Comparison of ENCODE assay signal across 7 mouse cellular contexts in genomic region chr2:101871179-101871578, GRCm38 (mm10). TPM values are rescaled to one million over a fixed set of nuclear protein-coding genes. Genes with fewer than 3 reads are reported as not detected.
DNase-seq lines count a peak whose midpoint lies in the region; ATAC-seq and TF ChIP-seq lines count a peak whose summit lies in the region.

No protein-coding gene starts in this region.

- peaks cover 2% of the 10 kb centered on the region for H3K4me1 ChIP-seq in thymus, adult 2 months (replicated peaks; ENCODE audit: control insufficient read depth, insufficient read depth, low read length)
- no peaks in the 10 kb centered on the region for H3K4me1 ChIP-seq in forebrain, embryonic 16.5 days (replicated peaks; ENCODE audit: control insufficient read depth, insufficient read depth, low read length)
- no peaks in the 10 kb centered on the region for H3K4me1 ChIP-seq in liver, embryonic 15.5 days (replicated peaks)
- H3K4me1 ChIP-seq in neural tube, embryonic 15.5 days: no peaks in the 10 kb centered on the region

- H3K4me2 ChIP-seq in forebrain, embryonic 16.5 days (ENCODE audit: low read length): peak overlapping the region; percentile 11
- peak overlapping the region; percentile 35; the same call in 1 of the 2 replicates for H3K4me2 ChIP-seq in liver, embryonic 15.5 days
- peak overlapping the region; percentile 41 for H3K4me2 ChIP-seq in neural tube, embryonic 15.5 days

- no peaks in the 10 kb centered on the region for H3K27me3 ChIP-seq in thymus, adult 2 months (ENCODE audit: control insufficient read depth, insufficient read depth, low read length)
- no peaks in the 10 kb centered on the region for H3K27me3 ChIP-seq in forebrain, embryonic 16.5 days (replicated peaks; ENCODE audit: control insufficient read depth, insufficient read depth, low read length)
- H3K27me3 ChIP-seq in liver, embryonic 15.5 days: no peaks in the 10 kb centered on the region
- H3K27me3 ChIP-seq in neural tube, embryonic 15.5 days (replicated peaks): no peaks in the 10 kb centered on the region

- TF ChIP-seq POLR2A in thymus, adult 2 months (IDR thresholded peaks at IDR 0.05; ENCODE audit: control insufficient read depth, extremely low read depth, insufficient read depth, low read length, poor library complexity): no peak

- peak; percentile 38 for DNase-seq in thymus, adult 2 months
- no peak for DNase-seq in thymus, adult 18-20 months
- DNase-seq in brain, adult 2 months (ENCODE audit: low read depth, low spot score): peak; percentile 70

- peak; percentile 61; the same call in 1 of the 2 replicates for TF ChIP-seq CTCF in thymus, adult 2 months (IDR thresholded peaks at IDR 0.05; ENCODE audit: borderline replicate concordance, control insufficient read depth, extremely low read depth, insufficient read depth, low read length, poor library complexity)

- no peaks in the 10 kb centered on the region for H3K36me3 ChIP-seq in thymus, adult 2 months (ENCODE audit: control insufficient read depth, insufficient read depth, low read length)
- H3K36me3 ChIP-seq in forebrain, embryonic 16.5 days (ENCODE audit: control insufficient read depth, insufficient read depth): no peaks in the 10 kb centered on the region
- H3K36me3 ChIP-seq in liver, embryonic 15.5 days (replicated peaks): no peaks in the 10 kb centered on the region
- H3K36me3 ChIP-seq in neural tube, embryonic 15.5 days: no peaks in the 10 kb centered on the region

- no peak overlapping the region for H3K9ac ChIP-seq in forebrain, embryonic 16.5 days (replicated peaks; ENCODE audit: low read depth, low read length)
- no peak overlapping the region for H3K9ac ChIP-seq in liver, embryonic 15.5 days
- no peak overlapping the region for H3K9ac ChIP-seq in neural tube, embryonic 15.5 days (replicated peaks)

- H3K4me3 ChIP-seq in thymus, adult 2 months (ENCODE audit: control insufficient read depth, insufficient read depth, low read length): no peak overlapping the region
- H3K4me3 ChIP-seq in forebrain, embryonic 16.5 days (replicated peaks; ENCODE audit: low read length): no peak overlapping the region
- H3K4me3 ChIP-seq in liver, embryonic 15.5 days (replicated peaks): no peak overlapping the region
- no peak overlapping the region for H3K4me3 ChIP-seq in neural tube, embryonic 15.5 days (replicated peaks)

- peak; percentile 31; the same call in 1 of the 2 replicates for ATAC-seq in forebrain, embryonic 16.5 days
- ATAC-seq in inflammation-experienced regulatory T-cells, adult 6 months: peak; percentile 83
- no peak for ATAC-seq in liver, embryonic 15.5 days (ENCODE audit: insufficient read depth)
- ATAC-seq in neural tube, embryonic 15.5 days (ENCODE audit: low FRiP score): no peak

- H3K9me3 ChIP-seq in forebrain, embryonic 16.5 days (ENCODE audit: control insufficient read depth, low read length): no peaks in the 10 kb centered on the region
- H3K9me3 ChIP-seq in liver, embryonic 15.5 days (replicated peaks): no peaks in the 10 kb centered on the region
- H3K9me3 ChIP-seq in neural tube, embryonic 15.5 days (replicated peaks): no peaks in the 10 kb centered on the region

- H3K27ac ChIP-seq in thymus, adult 2 months (ENCODE audit: control insufficient read depth, insufficient read depth, low read length): no peak overlapping the region
- no peak overlapping the region for H3K27ac ChIP-seq in forebrain, embryonic 16.5 days (ENCODE audit: low read length)
- H3K27ac ChIP-seq in liver, embryonic 15.5 days (replicated peaks): no peak overlapping the region
- no peak overlapping the region for H3K27ac ChIP-seq in neural tube, embryonic 15.5 days (replicated peaks)

- WGBS in thymus, adult 2 months: 14% methylated on average over 14 of the region's 14 CpGs
- WGBS in forebrain, embryonic 16.5 days: 29% methylated on average over 14 of the region's 14 CpGs
- 22% methylated on average over 14 of the region's 14 CpGs for WGBS in liver, embryonic 15.5 days (ENCODE audit: insufficient replicate concordance)
- 29% methylated on average over 14 of the region's 14 CpGs for WGBS in neural tube, embryonic 15.5 days

RNA-seq across cellular contexts. Expression of gene Prr5l, which starts 11.6 kb away (rescaled TPM):
- 9.2 and 10.7 TPM in 2 replicates for polyA plus RNA-seq in thymus, adult 2 months (2012; rRNA removed)
- 5.5 and 6.6 TPM in 2 replicates for polyA plus RNA-seq in forebrain, embryonic 16.5 days (2015; fragmentation: Nextera tagmentation; extraction: Ambion mirVana)
- 1 to 10 TPM; 1.0 to 2.4 (median 2.4) TPM for polyA plus RNA-seq in inflammation-experienced regulatory T-cells, adult 6 months (2017; shearing (Covaris generic))
- polyA plus RNA-seq in liver, embryonic 15.5 days (2015; fragmentation: Nextera tagmentation; extraction: Ambion mirVana): 3.9 and 4.7 TPM in 2 replicates
- 8.7 and 11.6 TPM in 2 replicates for polyA plus RNA-seq in neural tube, embryonic 15.5 days (2015; fragmentation: Nextera tagmentation; extraction: Ambion mirVana)

RNA-seq across cellular contexts. Expression of gene Commd9, which starts 14.9 kb away (rescaled TPM):
- 50.4 and 53.2 TPM in 2 replicates for polyA plus RNA-seq in thymus, adult 2 months (2012; rRNA removed)
- 97.4 and 99.3 TPM in 2 replicates for polyA plus RNA-seq in forebrain, embryonic 16.5 days (2015; fragmentation: Nextera tagmentation; extraction: Ambion mirVana)
- 10 to 100 TPM; 14.2 to 32.2 (median 21.2) TPM for polyA plus RNA-seq in inflammation-experienced regulatory T-cells, adult 6 months (2017; shearing (Covaris generic))
- 23.4 and 23.7 TPM in 2 replicates for polyA plus RNA-seq in liver, embryonic 15.5 days (2015; fragmentation: Nextera tagmentation; extraction: Ambion mirVana)
- 90.1 and 105 TPM in 2 replicates for polyA plus RNA-seq in neural tube, embryonic 15.5 days (2015; fragmentation: Nextera tagmentation; extraction: Ambion mirVana)

Comparison
In these comparisons a context has a peak if more than half of its experiments do, and no peak if none do; other contexts are left out.
1. DNase-seq: peak in thymus, adult 2 months (single experiment) and brain, adult 2 months (single experiment); none in thymus, adult 18-20 months (0 of 2).
2. ATAC-seq: peak in forebrain, embryonic 16.5 days (single experiment) and inflammation-experienced regulatory T-cells, adult 6 months (single experiment); none in liver, embryonic 15.5 days (single experiment) and neural tube, embryonic 15.5 days (single experiment).
3. Peak in every context shown above with its lines, with median percentiles within 50 percentile points of each other: H3K4me2 ChIP-seq.